Mouse (Mus musculus) limb, embryonic 15.5 days (tissue): ENCODE data around the gene Apol8. TPM values are rescaled to one million over a fixed set of nuclear protein-coding genes. Genes with fewer than 3 reads are reported as not detected.

ENCODE experiments used
- ATAC-seq: fragments of 200-750 bp; cut with Nextera tagmentation; 2 replicates; pipeline ENCODE4 v1.8.0; 2017; ENCODE audit warnings: low read depth, moderate TSS enrichment; ENCODE audit not compliant: insufficient number of reproducible peaks, low FRiP score, low TSS enrichment
- H3K27ac ChIP-seq: fragments of 300-500 bp; sonication (generic); 2 replicates; pipeline ENCODE4 v1.5.1; 2015; ENCODE audit warnings: moderate library complexity, mild to moderate bottlenecking, inconsistent platforms
- H3K27me3 ChIP-seq: fragments of 300-500 bp; sonication (generic); 2 replicates; pipeline ENCODE4 v1.6.1; 2015; ENCODE audit warnings: inconsistent platforms
- H3K36me3 ChIP-seq: fragments of 300-500 bp; sonication (generic); 2 replicates; pipeline ENCODE4 v1.6.1; 2015; ENCODE audit warnings: inconsistent platforms
- H3K4me1 ChIP-seq: fragments of 300-500 bp; sonication (generic); 2 replicates; pipeline ENCODE4 v1.6.1; 2015; ENCODE audit warnings: inconsistent platforms
- H3K4me2 ChIP-seq: fragments of 300-500 bp; sonication (generic); 2 replicates; pipeline ENCODE4 v1.6.1; 2015; ENCODE audit warnings: mild to moderate bottlenecking, inconsistent platforms
- H3K4me3 ChIP-seq: fragments of 300-500 bp; sonication (generic); 2 replicates; pipeline ENCODE4 v1.5.1; 2015; ENCODE audit warnings: mild to moderate bottlenecking, inconsistent platforms
- H3K9ac ChIP-seq: fragments of 300-500 bp; sonication (generic); 2 replicates; pipeline ENCODE4 v1.6.1; 2015; ENCODE audit warnings: inconsistent platforms
- H3K9me3 ChIP-seq: fragments of 300-500 bp; sonication (generic); 2 replicates; pipeline ENCODE4 v1.6.1; 2016; ENCODE audit warnings: inconsistent platforms
- WGBS: fragments of 180-500 bp; shearing (Covaris S2); methylation state at CpG from one replicate; pipeline ENCODE4 v1.1.7; 2015; 5-methylcytosine and 5-hydroxymethylcytosine counted together
- polyA plus RNA-seq: library from polyadenylated mRNA; unstranded; fragments of >200 nt; fragmentation: Nextera tagmentation; extraction: Ambion mirVana; gene quantifications from 2 replicates; pipeline ENCODE4 v1.2.1, GENCODE M21; 2015

Gene Apol8
- polyA plus RNA-seq, 1 experiment from 2014 or later: 0.14 TPM

DNA sequence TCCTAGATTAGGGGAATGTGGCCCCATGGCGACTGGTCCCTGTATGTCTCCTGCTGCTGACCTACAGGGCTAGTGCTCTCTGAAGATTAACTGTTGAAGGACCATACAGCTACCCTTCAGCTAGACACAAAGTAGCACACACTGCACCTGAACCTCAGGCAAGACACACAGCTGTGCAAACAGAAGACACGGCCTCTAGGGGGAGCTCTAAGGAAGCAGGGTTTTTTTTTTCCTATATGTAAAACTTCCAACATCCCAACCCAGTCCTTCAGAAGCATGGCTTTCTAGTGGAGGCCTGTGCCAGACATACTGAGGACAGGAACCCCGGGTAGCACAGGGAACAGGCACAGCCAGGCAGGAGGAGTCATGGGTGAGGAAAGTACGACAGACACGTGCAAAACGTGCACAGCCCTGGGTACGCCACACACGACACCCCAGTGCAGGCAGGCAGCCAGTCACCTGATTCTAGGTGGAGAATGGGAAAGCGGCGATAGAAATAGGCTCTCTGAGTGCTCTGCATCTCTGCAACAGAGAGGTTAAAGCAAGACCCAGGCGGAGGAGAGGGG, 25.7 kb upstream of the Apol8 start:
- Histone ChIP-seq H3K27me3 (no peaks in the 10 kb centered on the region), H3K4me3 (no peak overlapping the region), H3K4me2 (no peak overlapping the region), H3K4me1 (peaks cover 5% of the 10 kb centered on the region; the same call in 1 of the 2 replicates), H3K27ac (no peak overlapping the region), H3K9me3 (no peaks in the 10 kb centered on the region), H3K36me3 (peaks cover 100% of the 10 kb centered on the region), H3K9ac (no peak overlapping the region)
- 81% methylated on average over 11 of the region's 11 CpGs for WGBS
- ATAC-seq: no peak

DNA sequence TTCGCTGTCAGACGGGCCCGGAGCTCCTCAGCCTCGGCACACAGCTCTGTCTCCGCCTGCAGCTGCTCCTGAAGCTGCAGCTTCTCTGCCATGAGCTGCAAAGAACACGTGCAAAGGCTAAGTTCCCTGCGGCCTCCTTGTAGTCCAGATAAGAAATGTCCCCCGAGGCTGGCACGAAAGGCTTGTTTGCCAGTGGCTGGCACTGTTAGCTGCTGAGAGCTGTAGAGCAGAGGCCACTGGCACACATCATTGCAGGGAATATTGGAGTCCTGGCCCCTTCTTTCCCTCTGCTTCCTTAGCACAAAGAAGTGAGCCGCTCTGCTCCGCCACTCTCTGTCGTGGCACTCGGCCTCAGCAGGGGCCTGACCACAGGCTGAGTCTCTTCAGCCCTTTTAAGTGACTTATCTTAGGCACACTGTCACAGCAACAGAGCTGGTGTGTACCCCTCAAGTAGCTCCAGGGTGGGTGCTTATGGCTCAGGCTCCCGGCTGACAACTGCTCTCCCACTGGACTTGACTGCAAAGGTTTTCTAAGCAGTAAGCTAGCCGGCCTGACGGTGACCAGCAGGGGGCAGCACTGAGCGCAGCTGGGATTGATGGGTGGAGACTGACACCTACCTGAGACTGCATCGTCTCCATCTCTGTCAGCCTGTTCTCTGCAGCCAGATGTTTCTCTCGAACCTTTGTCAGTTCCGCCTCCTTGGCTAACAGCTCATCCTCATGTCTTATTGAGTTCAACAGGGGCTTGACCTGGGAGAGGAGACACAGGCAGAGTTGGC, 18.6 kb upstream of the Apol8 start:
- Histone ChIP-seq H3K4me2 (no peak overlapping the region), H3K4me3 (no peak overlapping the region), H3K4me1 (no peaks in the 10 kb centered on the region), H3K9ac (no peak overlapping the region), H3K36me3 (peaks cover 97% of the 10 kb centered on the region), H3K9me3 (no peaks in the 10 kb centered on the region), H3K27ac (no peak overlapping the region), H3K27me3 (no peaks in the 10 kb centered on the region)
- ATAC-seq: no peak
- WGBS: 69% methylated on average over 20 of the region's 20 CpGs

DNA sequence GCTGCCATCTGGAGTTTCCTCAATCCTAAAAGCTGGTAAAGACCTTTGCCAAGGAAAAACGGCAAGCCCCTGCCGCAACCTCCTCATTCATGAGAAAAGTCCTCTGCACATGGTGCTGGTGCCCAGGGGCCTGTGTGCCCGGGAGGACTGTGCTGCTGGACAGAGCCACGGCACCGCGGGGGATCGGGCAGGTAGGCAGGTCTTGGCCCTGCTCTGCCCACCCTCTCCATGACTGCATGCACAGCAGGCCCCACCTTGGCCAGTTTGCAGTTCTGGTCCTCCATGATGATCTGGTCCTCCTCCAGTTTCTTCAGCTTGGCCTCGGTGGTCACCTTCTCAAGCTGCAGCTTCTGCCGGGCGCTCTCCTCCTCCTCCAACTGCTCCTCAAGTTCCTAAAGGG, 17.5 kb upstream of the Apol8 start:
- peaks cover 97% of the 10 kb centered on the region for H3K36me3 ChIP-seq
- no peaks in the 10 kb centered on the region for H3K4me1 ChIP-seq
- 94% methylated on average over 10 of the region's 10 CpGs for WGBS
- no peak for ATAC-seq
- H3K4me2 ChIP-seq: no peak overlapping the region
- no peaks in the 10 kb centered on the region for H3K27me3 ChIP-seq
- no peak overlapping the region for H3K4me3 ChIP-seq
- no peaks in the 10 kb centered on the region for H3K9me3 ChIP-seq
- no peak overlapping the region for H3K27ac ChIP-seq
- no peak overlapping the region for H3K9ac ChIP-seq

DNA sequence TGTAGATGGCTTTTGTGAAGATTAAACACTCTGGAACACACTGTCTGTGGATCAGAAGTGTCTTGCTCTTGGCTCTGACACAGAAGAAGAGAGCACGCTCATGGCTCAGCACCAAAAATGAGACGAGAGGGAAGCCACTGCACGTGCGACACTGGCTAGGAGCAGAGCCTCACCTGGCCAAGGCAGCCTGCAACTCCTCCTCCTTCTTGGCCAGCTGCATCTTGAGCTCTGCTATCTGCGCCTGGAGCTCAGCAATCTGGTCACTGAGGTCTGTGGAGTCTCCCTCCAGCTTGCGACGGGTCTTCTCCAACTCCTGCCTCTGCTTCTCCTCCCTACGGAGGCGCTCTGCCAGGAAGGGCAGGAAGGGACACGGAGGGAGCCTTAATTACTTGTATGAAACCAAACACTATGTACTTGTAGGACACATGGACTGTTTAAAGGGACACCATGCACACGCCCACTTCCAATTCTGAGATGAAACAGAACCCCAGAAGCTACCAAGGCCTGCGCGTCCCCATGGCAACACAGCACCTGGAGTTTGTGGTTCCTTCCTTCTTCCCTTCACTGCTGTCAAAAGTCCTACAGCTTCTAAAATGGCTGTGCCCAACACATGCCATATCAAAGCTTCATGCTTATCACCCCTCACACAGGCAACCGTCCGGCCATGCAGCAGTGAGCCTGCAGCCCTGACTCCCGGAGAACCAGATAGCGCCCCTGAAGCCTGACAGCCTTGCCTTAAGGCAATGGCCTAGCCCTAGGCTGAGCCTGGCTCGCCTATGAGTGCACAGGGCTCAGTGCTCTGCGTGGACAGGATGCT, 16.5 kb upstream of the Apol8 start:
- Histone ChIP-seq H3K9ac (no peak overlapping the region), H3K4me3 (no peak overlapping the region), H3K4me1 (no peaks in the 10 kb centered on the region), H3K9me3 (no peaks in the 10 kb centered on the region), H3K4me2 (no peak overlapping the region), H3K27ac (no peak overlapping the region), H3K36me3 (peaks cover 97% of the 10 kb centered on the region), H3K27me3 (no peaks in the 10 kb centered on the region)
- ATAC-seq: no peak
- 89% methylated on average over 19 of the region's 19 CpGs for WGBS

DNA sequence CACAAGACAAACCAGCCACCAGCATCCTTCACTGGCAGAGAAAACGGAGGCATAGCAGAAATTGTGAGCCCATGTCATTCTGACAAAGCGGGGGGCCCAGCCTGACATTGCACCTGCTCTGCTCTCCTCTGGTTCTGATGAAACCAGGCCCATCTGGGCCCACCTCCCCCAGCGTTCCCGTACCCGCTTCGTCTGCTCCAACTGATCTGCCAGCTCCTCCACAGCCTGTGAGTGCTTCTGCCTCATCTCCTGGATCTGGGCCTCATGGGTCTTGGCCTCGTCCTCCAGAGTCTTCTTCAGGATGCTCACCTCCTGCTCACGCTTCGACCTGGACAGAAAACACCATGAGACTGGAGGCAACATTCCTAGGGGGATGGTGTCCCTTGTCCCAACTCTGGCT, 14.1 kb upstream of the Apol8 start:
- H3K36me3 ChIP-seq: peaks cover 97% of the 10 kb centered on the region
- no peak overlapping the region for H3K4me2 ChIP-seq
- 96% methylated on average over 9 of the region's 9 CpGs for WGBS
- 0 out of 2 replicates have a peak, but pooled peaks cover under 1% of the 10 kb centered on the region for H3K4me1 ChIP-seq
- no peak overlapping the region for H3K9ac ChIP-seq
- no peak for ATAC-seq
- no peak overlapping the region for H3K4me3 ChIP-seq
- H3K9me3 ChIP-seq: no peaks in the 10 kb centered on the region
- H3K27me3 ChIP-seq: no peaks in the 10 kb centered on the region
- no peak overlapping the region for H3K27ac ChIP-seq

DNA sequence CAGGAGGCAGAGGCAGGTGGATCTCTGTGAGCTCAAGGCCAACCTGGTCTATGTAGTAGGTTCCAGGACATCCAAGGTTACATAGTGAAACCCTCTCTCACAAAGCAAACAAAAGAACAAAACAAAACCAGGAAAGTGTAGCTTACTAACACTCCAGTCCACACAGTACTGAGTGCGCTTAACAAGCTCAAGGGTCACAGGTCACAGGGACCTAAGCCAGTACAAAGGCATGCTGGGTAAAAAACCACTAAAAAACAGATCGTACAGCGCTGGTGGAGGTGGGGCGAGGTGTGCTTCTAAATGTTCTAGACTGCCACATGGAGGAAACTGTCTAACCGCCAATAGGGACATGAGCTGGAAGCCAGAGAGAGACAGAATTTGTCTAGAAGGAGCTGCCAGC, 13.5 kb upstream of the Apol8 start:
- Histone ChIP-seq H3K9ac (no peak overlapping the region), H3K4me2 (no peak overlapping the region), H3K4me1 (peaks cover 6% of the 10 kb centered on the region), H3K27ac (no peak overlapping the region), H3K27me3 (no peaks in the 10 kb centered on the region), H3K4me3 (no peak overlapping the region), H3K9me3 (no peaks in the 10 kb centered on the region), H3K36me3 (peaks cover 98% of the 10 kb centered on the region)
- 91% methylated on average over 5 of the region's 5 CpGs for WGBS
- no peak for ATAC-seq

DNA sequence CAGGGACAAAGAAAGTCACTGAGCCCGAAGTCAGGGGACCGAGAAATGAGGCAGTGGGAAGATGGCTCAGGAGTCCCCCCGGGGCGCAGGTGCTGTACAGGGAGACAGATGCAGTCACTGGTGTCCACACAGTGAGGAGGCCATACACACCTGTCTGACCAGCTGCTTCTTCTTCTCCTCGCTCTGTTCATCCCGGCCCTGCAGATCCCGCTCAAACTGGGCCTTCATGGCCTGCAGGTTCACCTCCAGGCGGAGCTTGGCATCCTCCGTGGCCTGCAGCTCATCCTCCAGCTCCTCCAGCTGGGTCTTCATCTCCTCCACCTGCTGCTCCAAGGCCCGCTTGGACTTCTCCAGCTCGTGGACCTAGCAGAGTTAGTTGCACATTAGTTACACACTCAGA, 10.2 kb upstream of the Apol8 start:
- H3K27me3 ChIP-seq: no peaks in the 10 kb centered on the region
- H3K4me2 ChIP-seq: no peak overlapping the region
- no peak for ATAC-seq
- H3K4me3 ChIP-seq: no peak overlapping the region
- no peak overlapping the region for H3K27ac ChIP-seq
- H3K4me1 ChIP-seq: peaks cover 26% of the 10 kb centered on the region
- WGBS: 85% methylated on average over 11 of the region's 11 CpGs
- H3K9ac ChIP-seq: no peak overlapping the region
- H3K36me3 ChIP-seq: peaks cover 100% of the 10 kb centered on the region
- no peaks in the 10 kb centered on the region for H3K9me3 ChIP-seq

DNA sequence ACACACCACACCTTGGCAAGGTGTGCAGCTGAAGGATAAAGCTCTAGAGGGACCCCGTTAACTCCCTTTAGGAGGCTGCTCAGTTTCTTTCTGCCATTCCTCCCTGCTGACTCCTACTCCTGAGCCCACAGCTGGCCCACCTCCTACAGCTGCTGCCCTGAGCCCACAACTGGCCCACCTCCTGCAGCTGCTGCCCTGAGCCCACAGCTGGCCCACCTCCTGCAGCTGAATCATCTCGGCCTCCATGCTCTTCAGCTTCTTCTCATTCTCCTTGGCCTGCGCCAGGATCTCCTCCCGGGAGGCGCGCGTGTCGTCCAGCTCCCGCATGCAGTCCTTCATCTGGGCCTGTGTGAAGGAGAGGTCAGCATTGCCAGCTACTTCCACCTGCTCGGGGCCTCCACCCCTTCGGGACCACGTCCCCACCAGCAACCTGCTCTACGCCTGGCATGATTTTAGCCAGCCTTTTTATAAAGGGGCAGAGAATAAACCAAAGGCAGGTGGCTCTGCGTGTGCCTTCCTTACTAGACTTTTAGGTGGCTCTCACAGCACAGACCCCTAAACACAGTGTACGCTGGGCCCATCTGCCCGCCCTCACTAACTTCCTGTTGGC, 8.8 kb upstream of the Apol8 start:
- Histone ChIP-seq H3K9ac (no peak overlapping the region), H3K4me2 (no peak overlapping the region), H3K4me3 (no peak overlapping the region), H3K4me1 (peaks cover 26% of the 10 kb centered on the region), H3K27me3 (no peaks in the 10 kb centered on the region), H3K27ac (peak overlapping the region; percentile 11; the same call in 1 of the 2 replicates), H3K36me3 (peaks cover 100% of the 10 kb centered on the region), H3K9me3 (no peaks in the 10 kb centered on the region)
- WGBS: 88% methylated on average over 16 of the region's 16 CpGs
- no peak for ATAC-seq

DNA sequence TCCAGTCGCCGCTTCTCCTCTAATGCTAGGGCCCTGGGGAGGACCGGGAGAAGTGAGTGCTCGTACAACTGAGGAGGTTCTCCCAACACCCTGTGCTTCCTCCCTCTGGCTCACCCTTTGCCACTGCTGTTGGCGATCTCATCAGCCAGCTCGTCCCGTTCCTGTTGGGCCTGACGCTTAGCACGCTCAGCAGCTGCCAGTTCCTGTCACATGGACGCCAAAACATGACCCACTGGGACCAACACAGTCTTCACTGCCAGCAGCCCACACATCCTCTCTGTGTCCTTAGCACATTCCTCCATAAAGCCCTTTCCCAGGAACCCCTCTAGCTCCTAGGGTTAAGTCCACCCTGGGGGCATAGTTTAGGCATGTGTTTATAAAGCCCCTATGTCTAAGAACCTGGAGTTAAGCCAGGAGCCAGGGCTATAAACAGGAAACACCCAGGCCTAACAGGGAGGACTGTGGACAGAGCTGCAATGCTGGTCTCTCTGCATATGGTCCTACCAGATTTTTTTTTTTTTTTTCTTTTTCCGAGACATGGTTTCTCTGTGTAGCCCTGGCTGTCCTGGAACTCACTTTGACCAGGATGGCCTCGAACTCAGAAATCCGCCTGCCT, 7.7 kb upstream of the Apol8 start:
- H3K9ac ChIP-seq: no peak overlapping the region
- H3K4me1 ChIP-seq: peaks cover 26% of the 10 kb centered on the region
- H3K27ac ChIP-seq: peak overlapping the region; percentile 68
- peak; percentile 74 for ATAC-seq
- WGBS: 47% methylated on average over 13 of the region's 13 CpGs
- no peaks in the 10 kb centered on the region for H3K9me3 ChIP-seq
- peaks cover 100% of the 10 kb centered on the region for H3K36me3 ChIP-seq
- H3K27me3 ChIP-seq: no peaks in the 10 kb centered on the region
- H3K4me3 ChIP-seq: no peak overlapping the region
- H3K4me2 ChIP-seq: no peak overlapping the region

DNA sequence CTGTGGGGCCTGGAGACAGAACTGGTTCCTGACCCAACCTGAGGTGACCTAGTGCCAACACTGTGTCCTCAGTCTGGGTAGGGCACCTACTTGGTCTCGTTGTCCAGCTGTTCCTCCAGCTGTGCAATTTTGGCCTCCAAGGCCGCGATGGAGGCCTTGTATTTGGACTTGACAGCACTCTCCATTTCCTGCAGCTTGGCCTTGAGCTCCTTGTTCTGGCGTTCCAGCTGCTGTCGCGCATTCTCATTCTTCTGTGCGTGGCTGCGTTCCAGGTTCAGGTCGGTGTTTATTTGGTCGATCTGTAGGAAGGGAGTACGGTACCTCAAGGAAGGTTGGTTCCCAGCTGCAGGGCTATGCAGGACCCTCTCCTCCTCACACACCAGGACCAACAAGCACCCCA, 6.9 kb upstream of the Apol8 start:
- no peak for ATAC-seq
- WGBS: 75% methylated on average over 11 of the region's 11 CpGs
- peak overlapping the region; percentile 68; the same call in 1 of the 2 replicates for H3K27ac ChIP-seq

DNA sequence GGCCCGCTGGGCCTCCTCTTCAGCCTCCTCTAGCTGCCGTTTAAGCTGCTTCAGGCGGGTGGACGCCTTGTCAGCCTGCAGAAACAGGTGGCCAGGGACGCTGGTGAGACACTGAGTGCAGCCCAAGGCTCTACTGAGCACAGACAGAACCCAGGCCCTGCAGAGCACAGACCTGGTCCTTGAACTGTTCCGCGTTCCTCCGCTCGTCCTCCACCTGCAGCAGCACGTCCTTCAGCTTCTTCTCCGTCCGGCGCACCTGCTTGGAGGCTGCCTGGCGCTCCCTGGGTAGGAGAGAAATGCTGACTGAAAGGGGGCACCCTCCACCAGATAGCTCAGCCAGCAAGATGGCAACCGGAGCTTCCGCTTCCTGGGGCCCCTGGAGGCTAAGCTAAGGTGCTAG, 6.2 kb upstream of the Apol8 start:
- ATAC-seq: no peak
- Histone ChIP-seq H3K36me3 (peaks cover 89% of the 10 kb centered on the region), H3K9me3 (no peaks in the 10 kb centered on the region), H3K4me2 (no peak overlapping the region), H3K27me3 (no peaks in the 10 kb centered on the region), H3K27ac (no peak overlapping the region), H3K9ac (no peak overlapping the region), H3K4me1 (peaks cover 26% of the 10 kb centered on the region), H3K4me3 (no peak overlapping the region)
- 92% methylated on average over 16 of the region's 16 CpGs for WGBS

More for the DNA sequence above, 6.9 kb upstream of the Apol8 start:
- Histone ChIP-seq H3K4me3 (no peak overlapping the region), H3K9ac (no peak overlapping the region), H3K36me3 (peaks cover 95% of the 10 kb centered on the region), H3K4me2 (no peak overlapping the region), H3K9me3 (no peaks in the 10 kb centered on the region), H3K27me3 (no peaks in the 10 kb centered on the region), H3K4me1 (peaks cover 26% of the 10 kb centered on the region)
